Mouse (Mus musculus) heart, postnatal 0 days (tissue): Measurements from ENCODE around the gene Aqp1. TPM values are rescaled to one million over a fixed set of nuclear protein-coding genes. Genes with fewer than 3 reads are reported as not detected.
A peak's percentile ranks its signal among the peaks of the same experiment; 100 is the strongest.

Experiments
- ATAC-seq: fragments of 200-750 bp; cut with Nextera tagmentation; 2 replicates; pipeline ENCODE4 v1.8.0; 2017; ENCODE audit warnings: low read depth, moderate number of reproducible peaks, moderate library complexity; ENCODE audit not compliant: insufficient read depth
- DNase-seq: peaks from one replicate; pipeline ENCODE4 v3.0.0-alpha.2; 2016; ENCODE audit warnings: low spot score
- H3K27ac ChIP-seq: fragments of 300-500 bp; sonication (generic); 2 replicates; pipeline ENCODE4 v1.5.1; 2014; ENCODE audit warnings: low read depth, mild to moderate bottlenecking
- H3K27me3 ChIP-seq: fragments of 300-500 bp; sonication (generic); 2 replicates; pipeline ENCODE4 v1.6.1; 2014; ENCODE audit warnings: low read length, mixed read lengths; ENCODE audit not compliant: control insufficient read depth, insufficient read depth
- H3K36me3 ChIP-seq: fragments of 300-500 bp; sonication (generic); replicated peaks from 2 replicates; pipeline ENCODE4 v1.6.1; 2014; ENCODE audit warnings: low read length, mixed read lengths; ENCODE audit not compliant: control insufficient read depth, insufficient read depth
- H3K4me1 ChIP-seq: fragments of 300-500 bp; sonication (generic); 2 replicates; pipeline ENCODE4 v1.6.1; 2014; ENCODE audit warnings: antibody characterized with exemption; ENCODE audit not compliant: control insufficient read depth, insufficient read depth
- H3K4me2 ChIP-seq: fragments of 300-500 bp; sonication (generic); 2 replicates; pipeline ENCODE4 v1.6.1; 2014; ENCODE audit warnings: low read depth, mild to moderate bottlenecking, low read length, moderate library complexity
- H3K4me3 ChIP-seq: fragments of 300-500 bp; sonication (generic); 2 replicates; pipeline ENCODE4 v1.5.1; 2014; ENCODE audit warnings: low read depth, low read length
- H3K9ac ChIP-seq: fragments of 300-500 bp; sonication (generic); replicated peaks from 2 replicates; pipeline ENCODE4 v1.6.1; 2014; ENCODE audit warnings: low read depth, low read length, mixed read lengths
- H3K9me3 ChIP-seq: fragments of 300-500 bp; sonication (generic); replicated peaks from 2 replicates; pipeline ENCODE4 v1.6.1; 2016; ENCODE audit warnings: low read length; ENCODE audit not compliant: control insufficient read depth
- CTCF ChIP-seq: IDR thresholded peaks from 2 replicates; pipeline ENCODE4 v1.5.1; 2016; ENCODE audit warnings: antibody characterized with exemption, control low read depth, low read depth
- EP300 ChIP-seq: IDR thresholded peaks from 2 replicates; pipeline ENCODE4 v1.6.1; 2016; ENCODE audit warnings: antibody characterized with exemption, low read depth
- WGBS: fragments of 180-500 bp; shearing (Covaris S2); extraction: QIAGEN DNeasy Blood & Tissue Kit; methylation state at CpG from one replicate; pipeline ENCODE4 v1.1.7; 2014; 5-methylcytosine and 5-hydroxymethylcytosine counted together
- polyA plus RNA-seq: library from polyadenylated mRNA; unstranded; fragments of >200 nt; fragmentation: Nextera tagmentation; extraction: Ambion mirVana; gene quantifications from 2 replicates; pipeline ENCODE4 v1.2.1, GENCODE M21; 2015
- total RNA-seq: library from RNA; depleted of rRNA; stranded (reverse); fragments of >200 nt; gene quantifications from 2 replicates; pipeline ENCODE4 v1.2.3, GENCODE M21; 2014; ENCODE audit warnings: low replicate concordance

Aqp1 gene
- total and polyA plus RNA-seq, 2 experiments from 2014 or later, result 56.4 to 146 TPM

GRCm38 (mm10) chr6:55384356-55384951, 48.2 kb downstream of the Aqp1 start:
- H3K27me3 ChIP-seq, result peaks cover 16% of the 10 kb centered on the region
- 51% methylated on average over 5 of the region's 5 CpGs for WGBS
- H3K4me3 ChIP-seq, result no peak overlapping the region
- TF ChIP-seq CTCF (no peak), EP300 (no peak)
- no peaks in the 10 kb centered on the region for H3K4me1 ChIP-seq
- DNase-seq, result no peak
- no peak overlapping the region for H3K27ac ChIP-seq
- no peaks in the 10 kb centered on the region for H3K36me3 ChIP-seq
- no peak for ATAC-seq
- no peak overlapping the region for H3K9ac ChIP-seq
- no peak overlapping the region for H3K4me2 ChIP-seq
- H3K9me3 ChIP-seq, result no peaks in the 10 kb centered on the region

- 38% methylated on average over 12 of the region's 12 CpGs for WGBS
- TF ChIP-seq EP300 (no peak), CTCF (no peak)
- ATAC-seq (no peak), DNase-seq (no peak)
- peaks cover 32% of the 10 kb centered on the region for H3K27me3 ChIP-seq
- H3K9ac ChIP-seq, result no peak overlapping the region
- H3K36me3 ChIP-seq, result no peaks in the 10 kb centered on the region
- H3K27ac ChIP-seq, result no peak overlapping the region
- H3K4me3 ChIP-seq, result no peak overlapping the region
- no peaks in the 10 kb centered on the region for H3K9me3 ChIP-seq
- no peaks in the 10 kb centered on the region; the same call in 1 of the 2 replicates for H3K4me1 ChIP-seq
- H3K4me2 ChIP-seq, result no peak overlapping the region
Measured at GRCm38 (mm10) chr6:55388546-55389169, 52.4 kb downstream of the Aqp1 start.

- TF ChIP-seq EP300, result no peak
- TF ChIP-seq CTCF, result no peak
- Histone ChIP-seq H3K4me3 (no peak overlapping the region), H3K4me2 (no peak overlapping the region), H3K27ac (no peak overlapping the region), H3K9ac (no peak overlapping the region), H3K4me1 (no peaks in the 10 kb centered on the region; the same call in 1 of the 2 replicates), H3K9me3 (no peaks in the 10 kb centered on the region), H3K36me3 (no peaks in the 10 kb centered on the region), H3K27me3 (peaks cover 33% of the 10 kb centered on the region)
- no peak for DNase-seq
- no peak for ATAC-seq
- 35% methylated on average over 5 of the region's 5 CpGs for WGBS
Measured at GRCm38 (mm10) chr6:55389321-55389720, 53.1 kb downstream of the Aqp1 start.

GRCm38 (mm10) chr6:55391814-55392213, 55.6 kb downstream of the Aqp1 start:
- no peak for TF ChIP-seq EP300
- no peak for TF ChIP-seq CTCF
- Histone ChIP-seq H3K9me3 (no peaks in the 10 kb centered on the region), H3K4me2 (no peak overlapping the region), H3K4me3 (no peak overlapping the region), H3K27ac (no peak overlapping the region), H3K9ac (no peak overlapping the region), H3K27me3 (peaks cover 43% of the 10 kb centered on the region), H3K36me3 (no peaks in the 10 kb centered on the region), H3K4me1 (no peaks in the 10 kb centered on the region; the same call in 1 of the 2 replicates)
- no peak for ATAC-seq
- no peak for DNase-seq
- WGBS, result 49% methylated on average over 4 of the region's 4 CpGs

- no peaks in the 10 kb centered on the region; the same call in 1 of the 2 replicates for H3K4me1 ChIP-seq
- no peak for TF ChIP-seq EP300
- peak; percentile 85 for TF ChIP-seq CTCF
- H3K9me3 ChIP-seq, result no peaks in the 10 kb centered on the region
- WGBS, result 11% methylated on average over 4 of the region's 4 CpGs
- ATAC-seq (peak; percentile 30; the same call in 1 of the 2 replicates), DNase-seq (peak; percentile 47)
- no peak overlapping the region for H3K4me2 ChIP-seq
- H3K36me3 ChIP-seq, result no peaks in the 10 kb centered on the region
- no peak overlapping the region for H3K9ac ChIP-seq
- H3K27me3 ChIP-seq, result peaks cover 47% of the 10 kb centered on the region
- no peak overlapping the region for H3K4me3 ChIP-seq
- no peak overlapping the region for H3K27ac ChIP-seq
Measured at GRCm38 (mm10) chr6:55392453-55392852, 56.2 kb downstream of the Aqp1 start.
